Mouse (Mus musculus) testis, postnatal 10 days (tissue): ENCODE data around the gene Rcn3.
"Not testable (repeated sequence)": the region's sequence is repeated elsewhere in the genome, so short reads cannot be mapped to it uniquely, and the experiment has no call there.

ENCODE experiments used
- DNase-seq: peaks from one replicate; pipeline ENCODE4 v3.0.0; 2021; ENCODE audit warnings: low spot score

Gene Rcn3

GRCm38 (mm10) chr7:45098541-45099240, 6.7 kb upstream of the Rcn3 start:
- DNase-seq, result peak; percentile 67

GRCm38 (mm10) chr7:45097479-45097878, 5.5 kb upstream of the Rcn3 start:
- DNase-seq, result no peak

GRCm38 (mm10) chr7:45095965-45096364, 3.9 kb upstream of the Rcn3 start:
- DNase-seq, result not testable (repeated sequence)

GRCm38 (mm10) chr7:45095367-45095766, 3.3 kb upstream of the Rcn3 start:
- DNase-seq, result no peak

- no peak for DNase-seq
Observed at GRCm38 (mm10) chr7:45094121-45094520, 2.1 kb upstream of the Rcn3 start.

GRCm38 (mm10) chr7:45093516-45093905, 1.5 kb upstream of the Rcn3 start:
- DNase-seq, result no peak

GRCm38 (mm10) chr7:45092828-45093515, 951 bp upstream of the Rcn3 start:
- no peak for DNase-seq

- peak; percentile 75 for DNase-seq
Observed at GRCm38 (mm10) chr7:45091001-45091990, 725 bp downstream of the Rcn3 start.

- peak; percentile 72 for DNase-seq
Observed at GRCm38 (mm10) chr7:45090251-45090977, 1.6 kb downstream of the Rcn3 start.

GRCm38 (mm10) chr7:45088597-45088996, 3.4 kb downstream of the Rcn3 start:
- DNase-seq, result no peak

- DNase-seq, result no peak
Observed at GRCm38 (mm10) chr7:45086084-45086483, 5.9 kb downstream of the Rcn3 start.

GRCm38 (mm10) chr7:45083300-45083890, 8.6 kb downstream of the Rcn3 start:
- no peak for DNase-seq

- DNase-seq, result no peak
Observed at GRCm38 (mm10) chr7:45082401-45083299, 9.4 kb downstream of the Rcn3 start.

- no peak for DNase-seq
Observed at GRCm38 (mm10) chr7:45081016-45081415, 11.0 kb downstream of the Rcn3 start.

GRCm38 (mm10) chr7:45079856-45080255, 12.2 kb downstream of the Rcn3 start:
- peak; percentile 96 for DNase-seq

- peak; percentile 86 for DNase-seq
Observed at GRCm38 (mm10) chr7:45078513-45078912, 13.5 kb downstream of the Rcn3 start.

- DNase-seq, result no peak
Observed at GRCm38 (mm10) chr7:45077829-45078228, 14.2 kb downstream of the Rcn3 start.

- DNase-seq, result no peak
Observed at GRCm38 (mm10) chr7:45077322-45077721, 14.7 kb downstream of the Rcn3 start.

- DNase-seq, result no peak
Observed at GRCm38 (mm10) chr7:45076501-45076900, 15.5 kb downstream of the Rcn3 start.

- DNase-seq, result no peak
Observed at GRCm38 (mm10) chr7:45075405-45075804, 16.6 kb downstream of the Rcn3 start.
